Mouse (Mus musculus): ENCODE results near the gene D930007J09Rik.

D930007J09Rik gene

GRCm38 (mm10) chr13:32760795-32761194 is 41.9 kb downstream of the D930007J09Rik start:
- DNase-seq (ENCODE audit: inconsistent age in 2 of 2, low spot score in 1 of 2): no peak

GRCm38 (mm10) chr13:32759036-32759435 is 43.6 kb downstream of the D930007J09Rik start:
- DNase-seq (ENCODE audit: inconsistent age in 2 of 2, low spot score in 1 of 2): no peak

All from adrenal gland, adult (tissue).